Mouse (Mus musculus) lung, embryonic 16.5 days (tissue): ENCODE measurements around the gene Gm13084. TPM values are rescaled to one million over a fixed set of nuclear protein-coding genes. Genes with fewer than 3 reads are reported as not detected.
"Not testable (repeated sequence)": the region's sequence is repeated elsewhere in the genome, so short reads cannot be mapped to it uniquely, and the experiment has no call there.

Experiments used
- ATAC-seq: fragments of 200-750 bp; cut with Nextera tagmentation; 2 replicates; pipeline ENCODE4 v1.8.0; 2017; ENCODE audit warnings: low read depth, mild to moderate bottlenecking, moderate library complexity
- H3K27ac ChIP-seq: fragments of 300-500 bp; sonication (generic); 2 replicates; pipeline ENCODE4 v1.5.1; 2014; ENCODE audit warnings: mild to moderate bottlenecking, control low read depth, low read length
- H3K27me3 ChIP-seq: fragments of 300-500 bp; sonication (generic); 2 replicates; pipeline ENCODE4 v1.6.1; 2014; ENCODE audit warnings: low read depth, low read length, mixed read lengths; ENCODE audit not compliant: control insufficient read depth, insufficient read depth
- H3K36me3 ChIP-seq: fragments of 300-500 bp; sonication (generic); 2 replicates; pipeline ENCODE4 v1.6.1; 2014; ENCODE audit warnings: low read length; ENCODE audit not compliant: control insufficient read depth, insufficient read depth
- H3K4me1 ChIP-seq: fragments of 300-500 bp; sonication (generic); replicated peaks from 2 replicates; pipeline ENCODE4 v1.6.1; 2014; ENCODE audit warnings: low read length, mixed read lengths; ENCODE audit not compliant: control insufficient read depth, insufficient read depth
- H3K4me2 ChIP-seq: fragments of 300-500 bp; sonication (generic); 2 replicates; pipeline ENCODE4 v1.6.1; 2014; ENCODE audit warnings: low read depth, low read length, control low read depth
- H3K4me3 ChIP-seq: fragments of 300-500 bp; sonication (generic); 2 replicates; pipeline ENCODE4 v1.5.1; 2014; ENCODE audit warnings: mild to moderate bottlenecking, low read length, control low read depth
- H3K9ac ChIP-seq: fragments of 300-500 bp; sonication (generic); 2 replicates; pipeline ENCODE4 v1.6.1; 2014; ENCODE audit warnings: low read length, control low read depth
- H3K9me3 ChIP-seq: fragments of 300-500 bp; sonication (generic); 2 replicates; pipeline ENCODE4 v1.6.1; 2016; ENCODE audit warnings: low read length; ENCODE audit not compliant: control insufficient read depth
- WGBS: fragments of 180-500 bp; shearing (Covaris S2); extraction: QIAGEN DNeasy Blood & Tissue Kit; methylation state at CpG from one replicate; pipeline ENCODE4 v1.1.7; 2014; 5-methylcytosine and 5-hydroxymethylcytosine counted together
- polyA plus RNA-seq: library from polyadenylated mRNA; unstranded; fragments of >200 nt; fragmentation: Nextera tagmentation; extraction: Ambion mirVana; gene quantifications from 2 replicates; pipeline ENCODE4 v1.2.1, GENCODE M21; 2015

Gm13084 gene
- not detected in 2 replicates for polyA plus RNA-seq

DNA sequence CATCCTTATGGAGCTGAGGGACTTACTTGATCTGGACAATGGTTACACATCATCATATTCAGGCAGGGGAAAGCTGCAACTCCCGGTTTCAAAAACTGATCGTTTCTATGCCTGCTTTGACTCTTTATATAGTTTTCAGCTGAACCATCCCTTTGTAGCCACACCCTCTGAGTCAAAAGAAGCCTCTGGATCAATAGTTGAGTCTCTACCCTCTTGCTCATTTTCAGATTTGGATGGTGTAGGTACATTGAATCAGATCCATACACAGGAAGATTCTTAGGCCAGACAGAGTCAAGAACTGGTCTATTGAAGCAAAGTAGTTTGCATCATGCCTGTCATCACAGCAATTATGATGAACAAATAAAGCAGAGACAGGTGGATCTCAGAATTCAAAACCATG lies at the start of gene Gm13084:
Gene Gm13084, minus strand, starts transcription at position 101 of the 400 bp plus-strand sequence.
- Histone ChIP-seq H3K27ac (no peak within 1 kb of the TSS), H3K4me1 (no peaks in the 10 kb centered on the region), H3K36me3 (no peaks in the 10 kb centered on the region), H3K4me3 (no peak within 1 kb of the TSS), H3K27me3 (no peaks in the 10 kb centered on the region), H3K9ac (no peak within 1 kb of the TSS), H3K4me2 (no peak within 1 kb of the TSS), H3K9me3 (peaks cover 4% of the 10 kb centered on the region; the same call in 1 of the 2 replicates)
- 68% methylated on average over 2 of the region's 2 CpGs for WGBS
- ATAC-seq: no peak

- H3K4me3 ChIP-seq, H3K27me3 ChIP-seq, H3K9ac ChIP-seq, H3K9me3 ChIP-seq, H3K27ac ChIP-seq, H3K4me2 ChIP-seq, H3K4me1 ChIP-seq, H3K36me3 ChIP-seq, ATAC-seq: not testable (repeated sequence)
Measured at GRCm38 (mm10) chr4:143846197-143846596, 30.3 kb upstream of the Gm13084 start, which contains the start of gene Gm13103. Gene Gm13103, plus strand, starts transcription at chr4:143846497.

DNA sequence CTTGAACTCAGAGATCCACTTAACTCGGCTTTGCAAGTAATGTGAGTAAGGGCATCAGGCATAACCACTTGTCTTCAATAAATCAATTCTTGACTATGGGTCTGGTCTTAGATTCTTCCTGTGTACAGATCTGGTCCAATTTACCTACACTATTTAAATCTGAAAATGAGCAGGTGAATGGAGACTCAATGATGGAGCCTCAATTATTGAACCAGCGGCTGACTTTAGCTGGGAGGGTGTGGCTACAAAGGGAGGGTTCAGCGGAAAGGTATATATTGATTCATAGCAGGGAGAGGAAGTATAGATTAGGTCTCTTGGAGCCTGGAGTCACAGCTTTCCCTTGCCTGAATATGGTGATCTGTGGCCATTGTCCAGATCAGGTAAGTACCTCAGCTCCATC lies 26.8 kb downstream of the Gm13084 start, which contains the start of gene Gm13023:
Gene Gm13023, plus strand, starts transcription at position 301 of the 400 bp plus-strand sequence.
- WGBS: 85% methylated on average over 3 of the region's 3 CpGs

More for the DNA sequence above, 26.8 kb downstream of the Gm13084 start, which contains the start of gene Gm13023:
- H3K4me3 ChIP-seq, ATAC-seq, H3K27me3 ChIP-seq, H3K4me1 ChIP-seq, H3K36me3 ChIP-seq, H3K4me2 ChIP-seq, H3K27ac ChIP-seq, H3K9me3 ChIP-seq, H3K9ac ChIP-seq: not testable (repeated sequence)

Other genes with a start within 250 kb of the Gm13084 start
- not detected in 2 replicates for gene Gm13083, start 201.1 kb downstream of the Gm13084 start, polyA plus RNA-seq
- gene Gm13088, start 158.8 kb downstream of the Gm13084 start, polyA plus RNA-seq: not detected in 2 replicates
- not detected in 2 replicates for gene Gm13089, start 113.4 kb downstream of the Gm13084 start, polyA plus RNA-seq
- not detected in 2 replicates for gene Gm13078, start 96.6 kb downstream of the Gm13084 start, polyA plus RNA-seq
- gene Gm13023, start 26.7 kb downstream of the Gm13084 start, polyA plus RNA-seq: not detected in 2 replicates
- gene Gm13103, start 30.4 kb upstream of the Gm13084 start, polyA plus RNA-seq: not detected in 2 replicates
- not detected in 2 replicates for gene Pramef6, start 84.3 kb upstream of the Gm13084 start, polyA plus RNA-seq
- not detected in 2 replicates for gene Pramef25, start 134.9 kb upstream of the Gm13084 start, polyA plus RNA-seq
- gene Gm13101, start 150.9 kb upstream of the Gm13084 start, polyA plus RNA-seq: not detected in 2 replicates
- gene Pramef17, start 178.3 kb upstream of the Gm13084 start, polyA plus RNA-seq: not detected in 2 replicates
- not detected in 2 replicates for gene Pramel4, start 243.0 kb upstream of the Gm13084 start, polyA plus RNA-seq